Mouse (Mus musculus) heart, embryonic 16.5 days (tissue): ENCODE measurements around the gene Sbno1. TPM values are rescaled to one million over a fixed set of nuclear protein-coding genes. Genes with fewer than 3 reads are reported as not detected.
A peak's percentile ranks its signal among the peaks of the same experiment; 100 is the strongest.
"Not testable (repeated sequence)": the region's sequence is repeated elsewhere in the genome, so short reads cannot be mapped to it uniquely, and the experiment has no call there.

Experiments used
- ATAC-seq: fragments of 200-750 bp; cut with Nextera tagmentation; replicated peaks from 2 replicates; pipeline ENCODE4 v1.8.0; 2017; ENCODE audit warnings: moderate number of reproducible peaks; ENCODE audit not compliant: insufficient read depth, low FRiP score; ENCODE audit errors: extremely low read depth
- H3K27ac ChIP-seq: fragments of 300-500 bp; sonication (generic); 2 replicates; pipeline ENCODE4 v1.5.1; 2014; ENCODE audit warnings: mild to moderate bottlenecking, low read length, control low read depth, moderate library complexity
- H3K27me3 ChIP-seq: fragments of 300-500 bp; sonication (generic); 2 replicates; pipeline ENCODE4 v1.6.1; 2014; ENCODE audit warnings: low read length, mixed read lengths; ENCODE audit not compliant: control insufficient read depth, insufficient read depth
- H3K36me3 ChIP-seq: fragments of 300-500 bp; sonication (generic); 2 replicates; pipeline ENCODE4 v1.6.1; 2014; ENCODE audit not compliant: control insufficient read depth, insufficient read depth
- H3K4me1 ChIP-seq: fragments of 300-500 bp; sonication (generic); 2 replicates; pipeline ENCODE4 v1.6.1; 2014; ENCODE audit warnings: low read length, mixed read lengths; ENCODE audit not compliant: control insufficient read depth, insufficient read depth
- H3K4me2 ChIP-seq: fragments of 300-500 bp; sonication (generic); 2 replicates; pipeline ENCODE4 v1.6.1; 2014; ENCODE audit warnings: low read depth, mild to moderate bottlenecking, control low read depth, low read length
- H3K4me3 ChIP-seq: fragments of 300-500 bp; sonication (generic); 2 replicates; pipeline ENCODE4 v1.5.1; 2014; ENCODE audit warnings: mild to moderate bottlenecking, control low read depth, low read length
- H3K9ac ChIP-seq: fragments of 300-500 bp; sonication (generic); 2 replicates; pipeline ENCODE4 v1.6.1; 2014; ENCODE audit warnings: low read length, control low read depth
- H3K9me3 ChIP-seq: fragments of 300-500 bp; sonication (generic); replicated peaks from 2 replicates; pipeline ENCODE4 v1.6.1; 2016; ENCODE audit warnings: low read length; ENCODE audit not compliant: control insufficient read depth
- WGBS: fragments of 180-500 bp; shearing (Covaris S2); extraction: QIAGEN DNeasy Blood & Tissue Kit; methylation state at CpG from one replicate; pipeline ENCODE4 v1.1.7; 2014; 5-methylcytosine and 5-hydroxymethylcytosine counted together
- polyA plus RNA-seq: library from polyadenylated mRNA; unstranded; fragments of >200 nt; fragmentation: Nextera tagmentation; extraction: Ambion mirVana; gene quantifications from 2 replicates; pipeline ENCODE4 v1.2.1, GENCODE M21; 2015

Sbno1 gene
- polyA plus RNA-seq, 1 experiment from 2014 or later, result 57.9 TPM

DNA sequence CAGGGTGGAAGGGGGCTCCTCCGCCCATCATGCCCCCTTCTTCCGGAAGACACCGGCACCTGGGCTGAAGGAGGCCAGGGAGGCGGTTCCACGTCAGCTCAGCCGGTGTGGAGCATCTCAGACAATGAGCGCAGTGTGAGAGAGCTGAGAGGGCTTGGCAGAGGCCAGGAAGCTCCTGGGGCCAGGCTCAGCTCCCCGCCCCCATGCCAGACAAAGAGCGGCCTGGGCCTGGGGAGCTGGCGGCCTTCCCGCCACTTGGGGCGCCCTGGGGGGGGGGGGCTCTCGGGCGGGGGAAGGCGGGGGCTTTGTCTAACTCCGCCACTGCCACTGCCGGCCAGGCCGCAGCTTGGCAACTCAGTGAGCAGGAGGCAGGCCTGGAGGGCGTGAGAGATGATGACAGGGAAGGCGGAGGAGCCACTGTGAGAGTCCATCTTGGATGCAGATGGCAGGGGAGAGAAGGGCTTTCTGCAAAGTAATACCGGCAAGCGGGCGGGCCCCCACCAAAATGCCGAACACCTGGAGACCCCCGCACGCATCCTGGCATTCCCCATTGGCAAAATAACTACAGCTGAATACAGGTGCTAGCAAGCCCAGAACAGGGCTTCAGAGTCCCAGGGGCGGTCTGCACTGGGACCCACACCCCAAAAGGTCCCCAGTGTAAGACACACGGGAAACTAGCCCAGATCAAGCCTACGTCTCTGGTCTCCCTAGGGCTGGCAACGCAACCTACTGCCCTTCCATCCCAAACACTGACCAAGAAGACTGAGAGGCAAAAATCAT, 73.5 kb downstream of the Sbno1 start:
- ATAC-seq, result peak; percentile 82
- under 1% methylated on average over 28 of the region's 30 CpGs for WGBS
- Histone ChIP-seq H3K9me3 (no peaks in the 10 kb centered on the region), H3K4me2 (peak overlapping the region; percentile 99), H3K4me3 (peak overlapping the region; percentile 90), H3K36me3 (peaks cover 17% of the 10 kb centered on the region), H3K4me1 (peaks cover 26% of the 10 kb centered on the region), H3K9ac (peak overlapping the region; percentile 99), H3K27ac (peak overlapping the region; percentile 97), H3K27me3 (no peaks in the 10 kb centered on the region)

GRCm38 (mm10) chr5:124351604-124352003, 74.2 kb downstream of the Sbno1 start:
- ATAC-seq, result no peak
- Histone ChIP-seq H3K4me2 (peak overlapping the region; percentile 99), H3K9ac (peak overlapping the region; percentile 99), H3K36me3 (peaks cover 19% of the 10 kb centered on the region), H3K27ac (peak overlapping the region; percentile 97), H3K4me1 (peaks cover 26% of the 10 kb centered on the region), H3K4me3 (peak overlapping the region; percentile 90), H3K27me3 (no peaks in the 10 kb centered on the region), H3K9me3 (no peaks in the 10 kb centered on the region)
- WGBS, result 54% methylated on average over 3 of the region's 3 CpGs

- 26% methylated on average over 7 of the region's 7 CpGs for WGBS
Observed at GRCm38 (mm10) chr5:124351111-124351560, 74.7 kb downstream of the Sbno1 start.

DNA sequence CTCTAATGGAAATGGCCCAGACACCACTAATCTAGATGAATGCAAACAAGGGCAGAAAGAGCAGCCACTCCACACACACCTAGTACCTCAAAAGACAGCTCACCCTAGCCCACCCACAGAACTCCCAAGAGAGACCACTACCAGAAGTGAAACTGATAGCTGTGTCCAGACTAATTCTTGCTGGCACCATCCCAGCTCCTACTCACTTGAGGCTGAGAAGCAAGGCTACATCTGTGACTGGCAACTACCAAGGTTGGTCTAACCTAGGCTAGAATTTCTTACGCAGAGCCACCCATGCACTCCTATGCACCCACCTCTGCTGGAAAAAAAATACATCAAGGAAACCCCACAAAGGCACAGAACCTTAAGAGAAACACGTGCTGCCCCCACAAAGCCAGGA, 75.5 kb downstream of the Sbno1 start:
- no peak overlapping the region for H3K4me3 ChIP-seq
- WGBS, result 82% methylated on average over 2 of the region's 2 CpGs
- no peaks in the 10 kb centered on the region for H3K9me3 ChIP-seq
- no peak overlapping the region for H3K27ac ChIP-seq
- peaks cover 26% of the 10 kb centered on the region for H3K4me1 ChIP-seq
- no peak for ATAC-seq
- peaks cover 25% of the 10 kb centered on the region for H3K36me3 ChIP-seq
- H3K4me2 ChIP-seq, result no peak overlapping the region
- H3K27me3 ChIP-seq, result no peaks in the 10 kb centered on the region
- no peak overlapping the region for H3K9ac ChIP-seq

More at GRCm38 (mm10) chr5:124351111-124351560, 74.7 kb downstream of the Sbno1 start:
- H3K4me2 ChIP-seq, result peak overlapping the region; percentile 99
- H3K4me1 ChIP-seq, result peaks cover 26% of the 10 kb centered on the region
- H3K9me3 ChIP-seq, result no peaks in the 10 kb centered on the region
- H3K27ac ChIP-seq, result peak overlapping the region; percentile 97
- H3K4me3 ChIP-seq, result peak overlapping the region; percentile 90
- H3K9ac ChIP-seq, result peak overlapping the region; percentile 99
- no peaks in the 10 kb centered on the region for H3K27me3 ChIP-seq
- peaks cover 23% of the 10 kb centered on the region for H3K36me3 ChIP-seq
- 0 out of 2 replicates have a peak, but pooled peaks have one; percentile 4 for ATAC-seq

DNA sequence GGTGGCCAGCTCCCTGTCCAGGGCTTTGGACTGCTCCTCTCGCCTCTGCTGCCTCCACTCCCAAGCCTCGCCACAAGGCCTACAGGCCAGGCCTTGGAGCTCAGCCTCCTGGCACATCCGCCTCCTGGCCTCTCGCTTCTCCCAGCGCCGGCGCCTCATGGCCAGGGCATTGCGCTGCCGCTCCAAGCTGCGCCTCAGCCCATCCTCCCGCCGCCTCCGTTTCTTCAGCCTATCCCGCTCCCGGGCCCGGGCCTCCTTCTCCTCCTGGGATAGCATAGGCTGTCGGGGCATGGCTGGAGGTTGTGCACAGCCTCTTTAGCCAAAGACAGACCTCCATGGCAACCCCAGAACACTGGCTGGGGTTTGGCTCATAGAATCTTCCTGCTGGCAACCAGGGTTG, 76.6 kb downstream of the Sbno1 start:
- Histone ChIP-seq H3K9ac (no peak overlapping the region), H3K4me1 (peaks cover 26% of the 10 kb centered on the region), H3K4me2 (no peak overlapping the region), H3K27me3 (no peaks in the 10 kb centered on the region), H3K9me3 (no peaks in the 10 kb centered on the region), H3K36me3 (peaks cover 32% of the 10 kb centered on the region), H3K4me3 (no peak overlapping the region), H3K27ac (no peak overlapping the region)
- 92% methylated on average over 17 of the region's 17 CpGs for WGBS
- ATAC-seq, result no peak

GRCm38 (mm10) chr5:124342897-124343296, 82.9 kb downstream of the Sbno1 start:
- Histone ChIP-seq H3K9me3 (no peaks in the 10 kb centered on the region), H3K27ac (no peak overlapping the region), H3K4me2 (no peak overlapping the region), H3K36me3 (peaks cover 17% of the 10 kb centered on the region), H3K4me1 (peaks cover 8% of the 10 kb centered on the region), H3K27me3 (no peaks in the 10 kb centered on the region), H3K9ac (no peak overlapping the region), H3K4me3 (no peak overlapping the region)
- ATAC-seq, result no peak
- WGBS, result 76% methylated on average over 8 of the region's 8 CpGs

- not testable (repeated sequence) for H3K4me3 ChIP-seq, H3K9me3 ChIP-seq, H3K27ac ChIP-seq, H3K9ac ChIP-seq, H3K4me2 ChIP-seq, H3K27me3 ChIP-seq, ATAC-seq
- peaks cover 15% of the 10 kb centered on the region for H3K4me1 ChIP-seq
- WGBS, result 70% methylated on average over 6 of the region's 6 CpGs
- H3K36me3 ChIP-seq, result peaks cover 17% of the 10 kb centered on the region
Observed at GRCm38 (mm10) chr5:124341753-124342339, 84.0 kb downstream of the Sbno1 start.

- H3K4me1 ChIP-seq, result peaks cover 33% of the 10 kb centered on the region
- H3K27ac ChIP-seq, result no peak overlapping the region
- H3K9me3 ChIP-seq, result no peaks in the 10 kb centered on the region
- 91% methylated on average over 8 of the region's 8 CpGs for WGBS
- H3K4me3 ChIP-seq, result no peak overlapping the region
- H3K27me3 ChIP-seq, result no peaks in the 10 kb centered on the region
- no peak for ATAC-seq
- H3K9ac ChIP-seq, result no peak overlapping the region
- no peaks in the 10 kb centered on the region for H3K36me3 ChIP-seq
- no peak overlapping the region for H3K4me2 ChIP-seq
Observed at GRCm38 (mm10) chr5:124338791-124339190, 87.0 kb downstream of the Sbno1 start.

DNA sequence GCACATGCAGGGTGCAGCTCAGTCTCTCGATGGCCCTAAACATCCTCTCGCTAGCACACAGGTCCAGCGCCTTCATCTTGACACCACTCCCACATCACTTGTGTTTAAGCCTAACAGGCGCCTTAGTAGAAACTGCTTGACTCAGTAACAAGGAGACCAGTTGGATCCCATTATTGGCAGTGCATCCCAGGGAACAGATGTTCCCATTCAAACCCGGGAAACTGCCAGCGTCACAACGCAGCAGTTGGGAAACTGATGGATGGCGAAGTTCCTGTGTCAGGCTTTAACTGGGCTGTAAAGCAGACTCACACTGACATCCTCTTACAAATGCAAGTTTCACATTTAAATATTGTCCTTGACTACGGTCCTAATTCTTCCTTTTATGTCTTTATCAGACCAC, 87.9 kb downstream of the Sbno1 start:
- H3K4me1 ChIP-seq, result peaks cover 40% of the 10 kb centered on the region
- H3K9ac ChIP-seq, result no peak overlapping the region
- no peaks in the 10 kb centered on the region for H3K36me3 ChIP-seq
- H3K27me3 ChIP-seq, result no peaks in the 10 kb centered on the region
- no peaks in the 10 kb centered on the region for H3K9me3 ChIP-seq
- H3K27ac ChIP-seq, result no peak overlapping the region
- 64% methylated on average over 9 of the region's 9 CpGs for WGBS
- no peak overlapping the region for H3K4me2 ChIP-seq
- no peak for ATAC-seq
- no peak overlapping the region for H3K4me3 ChIP-seq
